Mouse (Mus musculus) lung, embryonic 15.5 days (tissue): ENCODE measurements around the gene Hoxd9. TPM values are rescaled to one million over a fixed set of nuclear protein-coding genes. Genes with fewer than 3 reads are reported as not detected.

Source experiments
- ATAC-seq: fragments of 200-750 bp; cut with Nextera tagmentation; 2 replicates; pipeline ENCODE4 v1.8.0; 2017; ENCODE audit warnings: moderate number of reproducible peaks, borderline replicate concordance; ENCODE audit not compliant: low FRiP score, low TSS enrichment; ENCODE audit errors: extremely low read depth
- H3K27ac ChIP-seq: fragments of 300-500 bp; sonication (generic); 2 replicates; pipeline ENCODE4 v1.5.1; 2015; ENCODE audit warnings: moderate library complexity, mild to moderate bottlenecking, inconsistent platforms
- H3K27me3 ChIP-seq: fragments of 300-500 bp; sonication (generic); 2 replicates; pipeline ENCODE4 v1.6.1; 2015; ENCODE audit warnings: inconsistent platforms
- H3K36me3 ChIP-seq: fragments of 300-500 bp; sonication (generic); 2 replicates; pipeline ENCODE4 v1.6.1; 2015; ENCODE audit warnings: inconsistent platforms
- H3K4me1 ChIP-seq: fragments of 300-500 bp; sonication (generic); 2 replicates; pipeline ENCODE4 v1.6.1; 2015; ENCODE audit warnings: inconsistent platforms
- H3K4me2 ChIP-seq: fragments of 300-500 bp; sonication (generic); 2 replicates; pipeline ENCODE4 v1.6.1; 2015; ENCODE audit warnings: inconsistent platforms, mild to moderate bottlenecking, moderate library complexity
- H3K4me3 ChIP-seq: fragments of 300-500 bp; sonication (generic); 2 replicates; pipeline ENCODE4 v1.5.1; 2015; ENCODE audit warnings: mild to moderate bottlenecking, inconsistent platforms
- H3K9ac ChIP-seq: fragments of 300-500 bp; sonication (generic); 2 replicates; pipeline ENCODE4 v1.6.1; 2015; ENCODE audit warnings: inconsistent platforms
- H3K9me3 ChIP-seq: fragments of 300-500 bp; sonication (generic); 2 replicates; pipeline ENCODE4 v1.6.1; 2016; ENCODE audit warnings: inconsistent platforms
- WGBS: fragments of 180-500 bp; shearing (Covaris S2); methylation state at CpG from one replicate; pipeline ENCODE4 v1.1.7; 2015; 5-methylcytosine and 5-hydroxymethylcytosine counted together
- polyA plus RNA-seq: library from polyadenylated mRNA; unstranded; fragments of >200 nt; fragmentation: Nextera tagmentation; extraction: Ambion mirVana; gene quantifications from 2 replicates; pipeline ENCODE4 v1.2.1, GENCODE M21; 2015

The Hoxd9 gene
- polyA plus RNA-seq, 1 experiment from 2014 or later = 0.44 TPM

- Histone ChIP-seq H3K9ac (no peak overlapping the region), H3K27me3 (peaks cover 97% of the 10 kb centered on the region), H3K9me3 (no peaks in the 10 kb centered on the region), H3K27ac (no peak overlapping the region), H3K4me3 (no peak overlapping the region), H3K36me3 (no peaks in the 10 kb centered on the region), H3K4me2 (no peak overlapping the region), H3K4me1 (peaks cover 3% of the 10 kb centered on the region; the same call in 1 of the 2 replicates)
- no peak for ATAC-seq
- WGBS = 4% methylated on average over 12 of the region's 12 CpGs
These were observed 8.5 kb upstream of the Hoxd9 start for GRCm38 (mm10) chr2:74688795-74689573.

GRCm38 (mm10) chr2:74689574-74690337 lies 7.8 kb upstream of the Hoxd9 start:
- H3K27me3 ChIP-seq = peaks cover 97% of the 10 kb centered on the region
- WGBS = 1% methylated on average over 24 of the region's 24 CpGs
- ATAC-seq = no peak
- peaks cover 3% of the 10 kb centered on the region; the same call in 1 of the 2 replicates for H3K4me1 ChIP-seq
- no peak overlapping the region for H3K9ac ChIP-seq
- no peaks in the 10 kb centered on the region for H3K9me3 ChIP-seq
- H3K27ac ChIP-seq = no peak overlapping the region
- H3K4me3 ChIP-seq = no peak overlapping the region
- H3K4me2 ChIP-seq = no peak overlapping the region
- no peaks in the 10 kb centered on the region for H3K36me3 ChIP-seq

- no peak overlapping the region for H3K9ac ChIP-seq
- WGBS = 8% methylated on average over 8 of the region's 8 CpGs
- H3K4me3 ChIP-seq = no peak overlapping the region
These were observed 7.2 kb upstream of the Hoxd9 start for GRCm38 (mm10) chr2:74690338-74690716.

GRCm38 (mm10) chr2:74691022-74691951 lies 6.2 kb upstream of the Hoxd9 start, which contains the start of gene Hoxd10:
Gene Hoxd10, plus strand, starts transcription at chr2:74691924.
- Histone ChIP-seq H3K9me3 (no peaks in the 10 kb centered on the region), H3K27me3 (peaks cover 98% of the 10 kb centered on the region), H3K4me3 (no peak within 1 kb of the TSS), H3K9ac (no peak within 1 kb of the TSS), H3K36me3 (no peaks in the 10 kb centered on the region), H3K27ac (no peak within 1 kb of the TSS), H3K4me1 (peaks cover 3% of the 10 kb centered on the region; the same call in 1 of the 2 replicates), H3K4me2 (no peak within 1 kb of the TSS)
- ATAC-seq = peak; percentile 73; the same call in 1 of the 2 replicates
- WGBS = under 1% methylated on average over 56 of the region's 56 CpGs

More at GRCm38 (mm10) chr2:74690338-74690716, 7.2 kb upstream of the Hoxd9 start:
- Histone ChIP-seq H3K9me3 (no peaks in the 10 kb centered on the region), H3K4me1 (peaks cover 3% of the 10 kb centered on the region; the same call in 1 of the 2 replicates), H3K27ac (no peak overlapping the region), H3K36me3 (no peaks in the 10 kb centered on the region), H3K27me3 (peaks cover 97% of the 10 kb centered on the region), H3K4me2 (no peak overlapping the region)
- ATAC-seq = no peak

GRCm38 (mm10) chr2:74691995-74692807 lies 5.3 kb upstream of the Hoxd9 start:
- H3K4me2 ChIP-seq = no peak overlapping the region
- 5% methylated on average over 35 of the region's 35 CpGs for WGBS
- H3K4me1 ChIP-seq = peaks cover 3% of the 10 kb centered on the region; the same call in 1 of the 2 replicates
- H3K9ac ChIP-seq = no peak overlapping the region
- no peak for ATAC-seq
- H3K36me3 ChIP-seq = no peaks in the 10 kb centered on the region
- no peak overlapping the region for H3K4me3 ChIP-seq
- H3K27ac ChIP-seq = no peak overlapping the region
- H3K9me3 ChIP-seq = no peaks in the 10 kb centered on the region
- H3K27me3 ChIP-seq = peaks cover 98% of the 10 kb centered on the region

- Histone ChIP-seq H3K27ac (no peak overlapping the region), H3K9me3 (no peaks in the 10 kb centered on the region), H3K4me1 (peaks cover 8% of the 10 kb centered on the region), H3K4me3 (no peak overlapping the region), H3K4me2 (no peak overlapping the region), H3K9ac (no peak overlapping the region), H3K36me3 (no peaks in the 10 kb centered on the region), H3K27me3 (peaks cover 98% of the 10 kb centered on the region)
- no peak for ATAC-seq
- WGBS = 1% methylated on average over 20 of the region's 20 CpGs
These were observed 4.6 kb upstream of the Hoxd9 start for GRCm38 (mm10) chr2:74692808-74693431.

GRCm38 (mm10) chr2:74693432-74693827 lies 4.1 kb upstream of the Hoxd9 start:
- Histone ChIP-seq H3K36me3 (no peaks in the 10 kb centered on the region), H3K9ac (no peak overlapping the region), H3K4me1 (peaks cover 13% of the 10 kb centered on the region), H3K4me3 (no peak overlapping the region), H3K27me3 (peaks cover 98% of the 10 kb centered on the region), H3K27ac (no peak overlapping the region), H3K4me2 (no peak overlapping the region), H3K9me3 (no peaks in the 10 kb centered on the region)
- no peak for ATAC-seq
- 14% methylated on average over 4 of the region's 4 CpGs for WGBS

- peaks cover 15% of the 10 kb centered on the region for H3K4me1 ChIP-seq
- no peak overlapping the region for H3K4me2 ChIP-seq
- no peak overlapping the region for H3K9ac ChIP-seq
- H3K4me3 ChIP-seq = no peak overlapping the region
- 2% methylated on average over 16 of the region's 16 CpGs for WGBS
- no peak overlapping the region for H3K27ac ChIP-seq
- ATAC-seq = no peak
- no peaks in the 10 kb centered on the region for H3K36me3 ChIP-seq
- H3K9me3 ChIP-seq = no peaks in the 10 kb centered on the region
- peaks cover 98% of the 10 kb centered on the region for H3K27me3 ChIP-seq
These were observed 3.5 kb upstream of the Hoxd9 start for GRCm38 (mm10) chr2:74694066-74694465.

GRCm38 (mm10) chr2:74695383-74695782 lies 2.1 kb upstream of the Hoxd9 start:
- WGBS = 14% methylated on average over 1 of the region's 1 CpGs
- Histone ChIP-seq H3K9ac (no peak overlapping the region), H3K36me3 (no peaks in the 10 kb centered on the region), H3K9me3 (no peaks in the 10 kb centered on the region), H3K27me3 (peaks cover 99% of the 10 kb centered on the region), H3K4me2 (no peak overlapping the region), H3K4me3 (no peak overlapping the region), H3K4me1 (peaks cover 15% of the 10 kb centered on the region), H3K27ac (no peak overlapping the region)
- no peak for ATAC-seq

GRCm38 (mm10) chr2:74695813-74696430 lies 1.6 kb upstream of the Hoxd9 start:
- WGBS = 2% methylated on average over 7 of the region's 7 CpGs
- no peak overlapping the region for H3K9ac ChIP-seq
- H3K27me3 ChIP-seq = peaks cover 100% of the 10 kb centered on the region
- H3K4me3 ChIP-seq = no peak overlapping the region
- no peaks in the 10 kb centered on the region for H3K36me3 ChIP-seq
- no peaks in the 10 kb centered on the region for H3K9me3 ChIP-seq
- H3K4me1 ChIP-seq = peaks cover 15% of the 10 kb centered on the region
- ATAC-seq = no peak
- no peak overlapping the region for H3K4me2 ChIP-seq
- H3K27ac ChIP-seq = no peak overlapping the region
